Mouse (Mus musculus) heart, adult 2 months (tissue): Measurements from ENCODE around the gene Slc39a11. TPM values are rescaled to one million over a fixed set of nuclear protein-coding genes. Genes with fewer than 3 reads are reported as not detected.

Experiments
- DNase-seq, 2 experiments: peaks; one replicate each; pipeline ENCODE4 v3.0.0; 2021
- H3K27ac ChIP-seq: fragments of 200-600 bp; 2 replicates; pipeline ENCODE4 v1.8.1; 2022
- H3K27me3 ChIP-seq: fragments of 200-500 bp; 2 replicates; pipeline ENCODE4 v1.6.1; 2012; ENCODE audit warnings: mild to moderate bottlenecking, low read length, inconsistent platforms, mixed read lengths; ENCODE audit not compliant: control insufficient read depth, insufficient read depth
- H3K36me3 ChIP-seq: fragments of 200-500 bp; 2 replicates; pipeline ENCODE4 v1.6.1; 2012; ENCODE audit warnings: low read length, inconsistent platforms; ENCODE audit not compliant: control insufficient read depth, insufficient read depth
- H3K4me1 ChIP-seq: fragments of 200-500 bp; 2 replicates; pipeline ENCODE4 v1.6.1; 2011; ENCODE audit warnings: low read length; ENCODE audit not compliant: control insufficient read depth, insufficient read depth
- H3K4me3 ChIP-seq: fragments of 200-600 bp; 2 replicates; pipeline ENCODE4 v1.8.1; 2022
- H3K79me2 ChIP-seq: fragments of 200-500 bp; replicated peaks from 2 replicates; pipeline ENCODE4 v1.6.1; 2012; ENCODE audit warnings: mild to moderate bottlenecking, inconsistent platforms, low read length, moderate library complexity, mixed read lengths; ENCODE audit not compliant: control insufficient read depth, insufficient read depth
- H3K9ac ChIP-seq: fragments of 200-500 bp; 2 replicates; pipeline ENCODE4 v1.6.1; 2012; ENCODE audit warnings: low read depth, mild to moderate bottlenecking, control low read depth, inconsistent platforms, low read length, mixed read lengths
- CTCF ChIP-seq: fragments of 200-600 bp; IDR thresholded peaks from 2 replicates; pipeline ENCODE4 v1.8.1; 2022; ENCODE audit warnings: antibody characterized with exemption, mild to moderate bottlenecking, moderate library complexity
- EP300 ChIP-seq: fragments of 200-500 bp; IDR thresholded peaks from 2 replicates; pipeline ENCODE4 v1.6.1; 2011; ENCODE audit warnings: low read depth, low read length, control low read depth; ENCODE audit not compliant: insufficient read depth
- POLR2A ChIP-seq: fragments of 200-500 bp; IDR thresholded peaks from 2 replicates; pipeline ENCODE4 v1.6.1; 2011; ENCODE audit warnings: mild to moderate bottlenecking, low read depth, low read length, control low read depth; ENCODE audit not compliant: insufficient read depth
- WGBS: fragments of 180-500 bp; shearing (Covaris S2); methylation state at CpG from one replicate; pipeline ENCODE4 v1.1.7; 2018; 5-methylcytosine and 5-hydroxymethylcytosine counted together
- intact Hi-C: fragments of 180-260 bp; cut with DNase I; formaldehyde crosslinking; loops from one replicate; pipeline ENCODE4 v1.15.1; 2025
- polyA plus RNA-seq: library from polyadenylated mRNA; depleted of rRNA; stranded (reverse); fragments of >200 nt; gene quantifications from 2 replicates; pipeline ENCODE4 v1.2.3, GENCODE M21; 2012
- total RNA-seq, 2 experiments: library from RNA; stranded (reverse); gene quantifications; 2 replicates each; pipeline ENCODE4 v1.2.3; 2021

The Slc39a11 gene
- total and polyA plus RNA-seq, 3 experiments, result 2.6 to 5.6 (median 2.7) TPM

DNA sequence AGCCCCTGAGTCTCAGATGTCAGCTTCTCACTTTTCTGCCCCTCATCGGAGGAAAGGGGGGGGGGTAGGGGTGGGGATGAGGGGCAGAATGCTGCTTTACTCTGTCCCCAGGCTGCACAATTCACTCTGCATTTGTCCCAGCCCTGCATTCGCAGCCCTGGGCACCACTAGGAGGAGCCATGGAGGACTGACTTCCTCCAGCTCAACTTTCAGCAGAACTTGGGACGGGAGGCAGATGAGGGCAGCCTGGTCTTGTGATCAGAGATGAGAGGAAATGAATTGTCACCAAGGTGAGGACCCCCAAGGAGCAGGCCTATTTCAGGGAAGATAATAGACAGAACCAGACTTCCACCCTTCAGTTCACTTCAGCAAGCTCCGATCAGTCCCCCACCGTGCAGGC, 311.3 kb downstream of the Slc39a11 start:
- intact Hi-C loops, result no loop called here
- Histone ChIP-seq H3K4me1 (no peaks in the 10 kb centered on the region), H3K27ac (no peak overlapping the region), H3K27me3 (no peaks in the 10 kb centered on the region), H3K79me2 (no peaks in the 10 kb centered on the region), H3K9ac (no peak overlapping the region), H3K4me3 (no peak overlapping the region), H3K36me3 (no peaks in the 10 kb centered on the region)
- WGBS, result 53% methylated on average over 5 of the region's 5 CpGs
- no peak for DNase-seq
- no peak for TF ChIP-seq CTCF
- no peak for TF ChIP-seq POLR2A
- TF ChIP-seq EP300, result no peak

DNA sequence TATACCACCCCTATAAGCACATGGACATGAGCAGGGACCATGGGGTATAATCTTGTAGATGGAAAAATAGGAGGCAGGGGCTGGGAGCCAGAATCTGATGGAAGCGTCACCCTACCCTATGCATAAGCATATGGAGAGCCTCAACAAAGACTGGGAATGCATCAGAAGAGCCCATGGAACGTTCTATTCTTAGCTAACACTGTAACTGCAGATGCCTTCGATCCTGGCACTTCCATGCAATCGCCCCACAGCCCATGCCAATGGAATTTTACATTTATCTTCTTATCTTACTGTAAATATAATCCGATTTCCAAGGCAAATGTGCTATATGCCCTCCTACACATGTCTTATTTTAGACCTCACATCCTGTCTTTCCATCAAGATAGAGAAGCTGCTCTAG, 314.2 kb downstream of the Slc39a11 start:
- H3K36me3 ChIP-seq, result no peaks in the 10 kb centered on the region
- no peaks in the 10 kb centered on the region for H3K4me1 ChIP-seq
- TF ChIP-seq POLR2A, result no peak
- TF ChIP-seq CTCF, result no peak
- TF ChIP-seq EP300, result no peak
- no peak for DNase-seq
- 78% methylated on average over 5 of the region's 5 CpGs for WGBS
- H3K27me3 ChIP-seq, result no peaks in the 10 kb centered on the region
- intact Hi-C loops, result no loop called here
- H3K79me2 ChIP-seq, result no peaks in the 10 kb centered on the region
- no peak overlapping the region for H3K27ac ChIP-seq
- no peak overlapping the region for H3K9ac ChIP-seq
- H3K4me3 ChIP-seq, result no peak overlapping the region

DNA sequence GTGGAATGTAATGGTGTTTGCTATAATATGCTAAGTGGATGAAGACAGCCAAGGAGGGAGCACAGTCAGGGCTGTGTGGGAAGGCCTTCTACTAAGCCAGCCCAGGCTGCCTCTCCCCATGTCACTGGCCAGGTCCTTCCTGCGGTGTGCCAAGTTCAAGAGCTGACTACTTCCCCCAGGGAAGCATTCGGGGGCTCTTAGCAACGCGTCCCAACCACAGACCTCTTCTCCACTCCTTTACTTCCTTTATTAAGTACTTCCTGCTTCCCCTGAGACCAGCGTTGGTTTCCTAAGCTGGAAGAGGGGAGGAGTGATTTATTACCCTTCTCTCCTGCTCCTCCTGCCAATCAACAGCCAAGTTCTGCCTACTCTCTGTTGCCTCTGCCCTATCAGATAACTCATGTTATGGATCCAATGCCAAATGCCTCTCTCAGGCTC, 315.4 kb downstream of the Slc39a11 start:
- Histone ChIP-seq H3K27me3 (no peaks in the 10 kb centered on the region), H3K9ac (no peak overlapping the region), H3K4me1 (no peaks in the 10 kb centered on the region), H3K27ac (no peak overlapping the region), H3K4me3 (no peak overlapping the region), H3K36me3 (no peaks in the 10 kb centered on the region), H3K79me2 (no peaks in the 10 kb centered on the region)
- TF ChIP-seq EP300, result no peak
- intact Hi-C loops, result no loop called here
- 14% methylated on average over 5 of the region's 5 CpGs for WGBS
- no peak for DNase-seq

DNA sequence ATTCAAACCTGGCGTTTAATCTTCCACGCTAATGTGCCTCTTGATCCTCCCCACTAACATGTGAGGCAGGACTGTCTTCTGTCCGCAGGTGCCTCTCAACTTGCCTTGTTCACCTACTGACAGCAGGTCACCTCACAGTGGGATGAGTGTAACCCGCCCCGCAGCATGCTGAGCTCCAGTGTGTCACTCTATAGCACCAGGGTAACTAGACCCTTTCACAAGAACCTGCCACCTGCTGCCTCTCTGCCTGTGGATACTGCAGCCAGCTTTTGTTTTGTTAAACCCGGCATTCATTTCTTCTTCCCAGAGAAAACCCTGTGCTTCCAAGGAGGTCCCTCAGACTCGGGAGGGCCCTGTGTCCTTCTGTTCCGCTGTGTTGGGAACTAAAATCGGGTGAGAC, 316.3 kb downstream of the Slc39a11 start:
- H3K4me1 ChIP-seq, result no peaks in the 10 kb centered on the region
- intact Hi-C loops, result no loop called here
- H3K9ac ChIP-seq, result no peak overlapping the region
- H3K4me3 ChIP-seq, result no peak overlapping the region
- 87% methylated on average over 9 of the region's 9 CpGs for WGBS
- no peaks in the 10 kb centered on the region for H3K27me3 ChIP-seq
- H3K36me3 ChIP-seq, result no peaks in the 10 kb centered on the region
- H3K27ac ChIP-seq, result no peak overlapping the region
- TF ChIP-seq EP300 (no peak), CTCF (no peak), POLR2A (no peak)
- DNase-seq, result no peak
- H3K79me2 ChIP-seq, result no peaks in the 10 kb centered on the region

DNA sequence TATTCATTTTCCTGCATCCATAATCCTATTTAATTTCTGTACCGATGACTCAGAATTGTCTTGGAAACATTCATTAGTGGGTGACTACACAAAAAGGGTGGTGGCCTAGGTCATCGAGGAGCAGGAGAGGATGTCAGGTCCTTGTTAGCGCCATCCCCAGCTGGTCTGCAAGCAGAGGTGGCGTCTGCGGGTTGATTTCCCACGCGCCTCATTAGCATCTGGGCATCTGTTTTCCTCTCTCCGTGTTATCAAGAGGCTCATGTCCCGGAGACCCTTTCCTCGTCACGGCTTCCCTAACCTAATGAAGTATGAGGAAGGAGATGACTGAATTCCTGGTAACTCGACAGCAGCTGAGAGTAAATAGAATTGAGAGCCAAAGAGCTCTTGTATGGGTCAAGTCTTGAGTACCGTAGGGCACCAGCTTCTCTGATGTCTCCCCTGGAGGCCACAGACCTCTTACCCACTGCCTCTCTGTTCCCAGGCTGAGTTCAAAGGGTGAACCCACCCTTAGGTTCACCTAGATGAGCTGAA, 319.8 kb downstream of the Slc39a11 start:
- intact Hi-C loops, result no loop called here
- no peak for DNase-seq
- 59% methylated on average over 13 of the region's 13 CpGs for WGBS
- H3K27me3 ChIP-seq, result no peaks in the 10 kb centered on the region
- H3K4me1 ChIP-seq, result no peaks in the 10 kb centered on the region
- TF ChIP-seq POLR2A (no peak), EP300 (no peak), CTCF (no peak)
- no peak overlapping the region for H3K9ac ChIP-seq
- no peak overlapping the region for H3K4me3 ChIP-seq
- H3K36me3 ChIP-seq, result no peaks in the 10 kb centered on the region
- no peaks in the 10 kb centered on the region for H3K79me2 ChIP-seq
- no peak overlapping the region for H3K27ac ChIP-seq

DNA sequence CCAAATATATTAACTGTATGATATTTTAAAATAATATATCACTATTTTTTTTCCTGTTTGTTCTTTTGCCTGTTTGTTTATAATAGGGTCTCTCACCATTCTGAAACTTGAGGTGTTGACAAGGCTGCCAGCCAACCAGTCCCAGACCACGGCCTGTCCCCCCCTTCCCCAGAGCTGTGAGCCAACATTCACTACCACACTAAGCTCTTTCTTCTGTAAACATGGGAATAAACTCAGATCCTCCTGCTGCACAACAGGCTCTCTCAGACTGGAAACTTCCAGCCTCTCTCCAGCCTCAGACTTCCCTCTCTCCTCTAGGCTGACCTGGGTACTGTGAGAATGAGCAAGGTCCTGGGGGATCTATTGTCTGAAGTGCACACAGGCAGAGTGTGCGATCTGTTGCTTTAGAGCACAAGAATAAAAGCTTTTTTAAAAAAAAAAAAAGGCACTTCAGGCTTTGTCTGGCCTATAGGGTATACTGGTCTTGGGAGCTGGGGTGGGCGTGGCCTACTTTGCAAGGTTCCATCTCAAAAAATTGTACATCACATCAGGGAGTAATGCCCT, 322.3 kb downstream of the Slc39a11 start:
- no peak for DNase-seq
- Histone ChIP-seq H3K9ac (no peak overlapping the region), H3K27ac (no peak overlapping the region), H3K4me3 (no peak overlapping the region), H3K4me1 (no peaks in the 10 kb centered on the region), H3K27me3 (no peaks in the 10 kb centered on the region), H3K79me2 (no peaks in the 10 kb centered on the region), H3K36me3 (no peaks in the 10 kb centered on the region)
- intact Hi-C loops, result no loop called here
- TF ChIP-seq POLR2A (no peak), CTCF (no peak), EP300 (no peak)
- 86% methylated on average over 3 of the region's 3 CpGs for WGBS
